In the genomic region with DNA sequence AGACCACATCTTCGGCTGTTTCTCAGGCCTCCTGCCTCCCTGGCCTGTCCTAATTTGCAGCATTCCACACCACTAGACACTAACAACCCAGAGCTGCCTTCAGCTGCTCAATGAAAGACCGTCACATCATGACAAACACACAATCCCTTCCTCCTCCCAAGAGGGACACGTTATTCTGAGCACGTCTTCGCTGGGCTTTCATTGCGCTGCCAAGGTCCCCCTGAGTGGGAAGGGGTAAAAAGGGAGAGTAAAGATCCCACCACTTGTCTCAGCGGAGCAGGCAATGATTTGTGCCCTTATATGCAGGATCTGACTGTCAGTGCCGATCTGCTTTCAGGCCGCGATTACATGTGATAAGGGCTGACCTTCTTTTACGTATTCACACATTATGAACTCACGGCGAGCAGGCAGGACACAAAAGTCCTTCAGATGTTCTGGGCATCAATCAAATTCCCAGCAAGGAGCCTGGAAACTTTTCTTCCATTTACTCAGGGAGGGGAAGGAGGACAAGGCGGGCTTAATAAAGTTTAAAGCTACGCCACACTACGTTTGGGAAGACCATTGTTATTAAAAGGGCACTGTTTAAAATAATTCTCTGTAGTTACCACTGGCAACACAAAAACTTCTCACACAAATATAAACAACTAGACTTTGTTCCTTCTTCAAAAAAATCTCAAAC, we compare ENCODE assay signal across 8 mouse cellular contexts.
DNase-seq lines count a peak whose midpoint lies in the region; ATAC-seq and TF ChIP-seq lines count a peak whose summit lies in the region.

No protein-coding gene starts in this region.

- H3K27me3 ChIP-seq in forebrain, postnatal 0 days (ENCODE audit: insufficient read depth, low read length), result no peaks in the 10 kb centered on the region
- no peaks in the 10 kb centered on the region for H3K27me3 ChIP-seq in midbrain, postnatal 0 days (ENCODE audit: insufficient read depth, low read length)

- peak; percentile 82 for ATAC-seq in forebrain, postnatal 0 days
- peak; percentile 82 for ATAC-seq in midbrain, postnatal 0 days (ENCODE audit: low FRiP score)

- peak overlapping the region; percentile 31; the same call in 1 of the 2 replicates for H3K27ac ChIP-seq in forebrain, postnatal 0 days (ENCODE audit: low read depth, low read length)
- H3K27ac ChIP-seq in midbrain, postnatal 0 days (ENCODE audit: low read depth, low read length), result peak overlapping the region; percentile 39

- peaks cover 13% of the 10 kb centered on the region; the same call in 1 of the 2 replicates for H3K4me1 ChIP-seq in forebrain, postnatal 0 days (ENCODE audit: insufficient read depth)
- H3K4me1 ChIP-seq in midbrain, postnatal 0 days (ENCODE audit: insufficient read depth, low read length), result peaks cover 5% of the 10 kb centered on the region; the same call in 1 of the 2 replicates

- peak overlapping the region; percentile 25 for H3K9ac ChIP-seq in forebrain, postnatal 0 days
- no peak overlapping the region for H3K9ac ChIP-seq in midbrain, postnatal 0 days (replicated peaks; ENCODE audit: low read length, poor library complexity, severe bottlenecking)

- no peaks in the 10 kb centered on the region for H3K36me3 ChIP-seq in forebrain, postnatal 0 days (ENCODE audit: insufficient read depth)
- H3K36me3 ChIP-seq in midbrain, postnatal 0 days (ENCODE audit: insufficient read depth, low read length), result no peaks in the 10 kb centered on the region

- no peak overlapping the region for H3K4me3 ChIP-seq in forebrain, postnatal 0 days (ENCODE audit: low read depth, low read length)
- peak overlapping the region; percentile 13; the same call in 1 of the 2 replicates for H3K4me3 ChIP-seq in midbrain, postnatal 0 days (ENCODE audit: low read depth, low read length)

- TF ChIP-seq CTCF in forebrain, postnatal 0 days (IDR thresholded peaks at IDR 0.05; ENCODE audit: low read depth), result no peak
- no peak for TF ChIP-seq CTCF in midbrain, postnatal 0 days (IDR thresholded peaks at IDR 0.05)

- H3K4me2 ChIP-seq in forebrain, postnatal 0 days (ENCODE audit: low read depth), result peak overlapping the region; percentile 28
- peak overlapping the region; percentile 40 for H3K4me2 ChIP-seq in midbrain, postnatal 0 days (ENCODE audit: low read depth, low read length, poor library complexity, severe bottlenecking)

- DNase-seq in cerebellum, adult 9-10 months, result peak; percentile 14
- DNase-seq in cerebellum, adult 18-20 months, result no peak
- peak; percentile 9 for DNase-seq in cerebellum, adult 9-11 months
- peak; percentile 49 for DNase-seq in forebrain, postnatal 0 days
- DNase-seq in midbrain, postnatal 0 days (ENCODE audit: low spot score), result peak; percentile 85
- DNase-seq in testis, postnatal 10 days (ENCODE audit: low spot score), result no peak
- no peak for DNase-seq in heart, postnatal 4 days
- DNase-seq in kidney, postnatal 36 days, result no peak

- WGBS in forebrain, postnatal 0 days, result 9% methylated on average over 16 of the region's 16 CpGs
- WGBS in midbrain, postnatal 0 days, result 13% methylated on average over 16 of the region's 16 CpGs

- no peaks in the 10 kb centered on the region for H3K9me3 ChIP-seq in forebrain, postnatal 0 days (ENCODE audit: low read length)
- H3K9me3 ChIP-seq in midbrain, postnatal 0 days (ENCODE audit: low read length), result no peaks in the 10 kb centered on the region

Comparison
In these comparisons a context has a peak if more than half of its experiments do, and no peak if none do; other contexts are left out.
1. DNase-seq: peak in cerebellum, adult 9-10 months (single experiment), cerebellum, adult 9-11 months (single experiment), forebrain, postnatal 0 days (single experiment) and midbrain, postnatal 0 days (single experiment); none in cerebellum, adult 18-20 months (0 of 2), testis, postnatal 10 days (single experiment), heart, postnatal 4 days (single experiment) and kidney, postnatal 36 days (0 of 2).